Mouse (Mus musculus) liver, adult 2 months (tissue): ENCODE measurements at regions not wholly inside any gene's neighbourhood (a gene's known extent, or its start where the extent isn't known, plus 50 kb on each side); places are given as distances from the start of the nearest gene placed in this dataset.
"Not testable (repeated sequence)": the region's sequence is repeated elsewhere in the genome, so short reads cannot be mapped to it uniquely, and the experiment has no call there.

Source experiments
- DNase-seq: peaks from one replicate; pipeline ENCODE4 v3.0.0-alpha.2; 2011; ENCODE audit warnings: low read depth, low spot score; ENCODE audit errors: extremely low read depth
- H3K27ac ChIP-seq: fragments of 200-500 bp; replicated peaks from 2 replicates; pipeline ENCODE4 v1.5.1; 2012; ENCODE audit warnings: low read depth, mild to moderate bottlenecking, control low read depth, inconsistent platforms, low read length; ENCODE audit not compliant: insufficient read depth
- H3K27me3 ChIP-seq: fragments of 200-500 bp; 2 replicates; pipeline ENCODE4 v1.6.1; 2012; ENCODE audit warnings: mild to moderate bottlenecking, moderate library complexity, low read length, inconsistent platforms; ENCODE audit not compliant: control insufficient read depth, insufficient read depth
- H3K36me3 ChIP-seq: fragments of 200-500 bp; 2 replicates; pipeline ENCODE4 v1.6.1; 2012; ENCODE audit warnings: low read length, inconsistent platforms; ENCODE audit not compliant: control insufficient read depth, insufficient read depth
- H3K4me1 ChIP-seq: fragments of 200-500 bp; 2 replicates; pipeline ENCODE4 v1.6.1; 2011; ENCODE audit warnings: low read length; ENCODE audit not compliant: control insufficient read depth, insufficient read depth
- H3K4me3 ChIP-seq: fragments of 200-500 bp; 2 replicates; pipeline ENCODE4 v1.5.1; 2011; ENCODE audit warnings: low read depth, mild to moderate bottlenecking, control low read depth, low read length, moderate library complexity; ENCODE audit not compliant: insufficient read depth
- H3K79me2 ChIP-seq: fragments of 200-500 bp; 2 replicates; pipeline ENCODE4 v1.6.1; 2012; ENCODE audit warnings: inconsistent platforms, mild to moderate bottlenecking, low read length, moderate library complexity; ENCODE audit not compliant: control insufficient read depth, insufficient read depth
- H3K9ac ChIP-seq: fragments of 200-500 bp; 2 replicates; pipeline ENCODE4 v1.6.1; 2012; ENCODE audit warnings: low read depth, mild to moderate bottlenecking, control low read depth, inconsistent platforms, low read length
- CTCF ChIP-seq: fragments of 200-500 bp; IDR thresholded peaks from 2 replicates; pipeline ENCODE4 v1.5.1; 2011; ENCODE audit warnings: low read depth, low read length, control low read depth
- POLR2A ChIP-seq: fragments of 200-500 bp; IDR thresholded peaks from 2 replicates; pipeline ENCODE4 v1.6.1; 2011; ENCODE audit warnings: low read length, control low read depth; ENCODE audit not compliant: insufficient read depth; ENCODE audit errors: extremely low read depth
- WGBS: fragments of 180-500 bp; shearing (Covaris S2); methylation state at CpG from one replicate; pipeline ENCODE4 v1.1.7; 2018; 5-methylcytosine and 5-hydroxymethylcytosine counted together

DNA sequence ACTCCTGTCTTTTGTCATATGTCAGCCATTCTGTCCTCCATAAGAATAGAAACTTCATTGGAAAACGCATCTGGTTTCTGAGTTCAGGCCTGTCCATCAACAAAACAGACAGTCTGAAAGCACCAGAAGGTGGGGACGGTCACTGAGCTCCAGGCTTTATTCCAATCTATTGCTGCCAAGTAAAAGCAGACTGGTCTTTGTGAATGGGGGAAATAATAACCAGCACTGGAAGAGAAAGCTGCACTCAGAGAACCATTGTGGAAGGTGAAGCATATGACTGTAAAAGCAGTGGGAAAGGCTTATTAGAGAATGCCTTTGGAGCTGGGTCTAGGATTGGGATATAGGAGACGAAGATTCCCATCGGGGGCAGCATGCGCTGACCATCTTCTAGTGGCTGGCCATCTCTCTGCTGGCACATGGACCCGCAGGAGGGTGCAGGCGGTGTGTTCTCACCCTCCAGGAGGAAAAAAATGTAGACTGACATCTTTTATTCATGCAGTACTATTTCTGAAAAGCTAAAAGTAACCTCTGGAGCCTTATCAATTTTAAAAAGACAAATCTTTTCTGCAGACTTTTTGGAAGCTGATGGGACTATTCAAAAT is 1638.0 kb downstream of the Car8 start:
- no peaks in the 10 kb centered on the region for H3K4me1 ChIP-seq
- no peaks in the 10 kb centered on the region for H3K27me3 ChIP-seq
- H3K36me3 ChIP-seq: no peaks in the 10 kb centered on the region
- no peak overlapping the region for H3K27ac ChIP-seq
- WGBS: 83% methylated on average over 7 of the region's 7 CpGs
- H3K4me3 ChIP-seq: no peak overlapping the region
- no peaks in the 10 kb centered on the region for H3K79me2 ChIP-seq
- no peak for DNase-seq
- TF ChIP-seq CTCF: no peak
- no peak for TF ChIP-seq POLR2A
- no peak overlapping the region for H3K9ac ChIP-seq

DNA sequence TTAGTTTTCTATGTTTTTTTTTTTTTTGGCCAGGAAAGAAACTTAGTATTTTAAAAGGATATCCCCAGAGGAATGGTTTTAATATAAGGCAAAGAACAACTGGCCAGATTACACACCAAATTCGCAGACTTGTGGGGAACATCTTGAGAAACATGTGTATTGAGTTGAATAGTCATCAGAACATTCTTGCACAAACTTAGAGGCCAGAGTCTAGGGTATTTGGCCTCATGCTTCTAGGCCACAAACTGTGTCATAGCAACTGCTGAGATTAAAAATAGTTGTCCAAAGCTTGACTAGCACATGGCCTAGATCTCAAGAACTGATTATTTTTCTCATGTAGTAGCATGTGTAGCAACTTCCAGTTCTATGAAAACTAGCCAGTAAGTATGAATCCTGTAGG is 1642.5 kb downstream of the Car8 start:
- Histone ChIP-seq H3K27ac (no peak overlapping the region), H3K9ac (no peak overlapping the region), H3K79me2 (no peaks in the 10 kb centered on the region), H3K4me1 (no peaks in the 10 kb centered on the region), H3K27me3 (no peaks in the 10 kb centered on the region), H3K4me3 (no peak overlapping the region), H3K36me3 (no peaks in the 10 kb centered on the region)
- 67% methylated on average over 1 of the region's 1 CpGs for WGBS
- TF ChIP-seq CTCF (no peak), POLR2A (no peak)
- DNase-seq: no peak

DNA sequence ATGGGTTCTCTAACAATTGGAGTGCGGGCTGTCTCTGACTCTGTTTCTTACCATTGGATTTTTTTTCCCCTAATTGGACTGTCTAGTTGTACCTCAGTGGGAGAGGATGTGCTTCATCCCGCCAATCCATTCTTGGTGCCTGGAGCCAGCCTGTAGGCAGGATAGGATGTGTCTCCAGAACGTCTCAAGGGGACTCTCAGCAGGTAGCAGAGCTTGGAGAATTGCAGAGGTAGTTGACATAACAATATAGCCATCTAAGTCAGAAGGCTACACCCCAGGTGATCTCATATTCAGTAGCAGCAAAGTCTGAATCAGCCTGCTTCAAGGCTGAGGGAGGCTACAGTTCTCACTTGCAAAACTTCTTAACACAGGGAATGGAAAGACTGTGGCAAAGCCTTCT is 1646.0 kb downstream of the Car8 start:
- H3K4me1 ChIP-seq, H3K27ac ChIP-seq, H3K79me2 ChIP-seq, H3K9ac ChIP-seq, H3K36me3 ChIP-seq, H3K27me3 ChIP-seq, DNase-seq, H3K4me3 ChIP-seq: not testable (repeated sequence)
- WGBS: 71% methylated on average over 3 of the region's 3 CpGs

DNA sequence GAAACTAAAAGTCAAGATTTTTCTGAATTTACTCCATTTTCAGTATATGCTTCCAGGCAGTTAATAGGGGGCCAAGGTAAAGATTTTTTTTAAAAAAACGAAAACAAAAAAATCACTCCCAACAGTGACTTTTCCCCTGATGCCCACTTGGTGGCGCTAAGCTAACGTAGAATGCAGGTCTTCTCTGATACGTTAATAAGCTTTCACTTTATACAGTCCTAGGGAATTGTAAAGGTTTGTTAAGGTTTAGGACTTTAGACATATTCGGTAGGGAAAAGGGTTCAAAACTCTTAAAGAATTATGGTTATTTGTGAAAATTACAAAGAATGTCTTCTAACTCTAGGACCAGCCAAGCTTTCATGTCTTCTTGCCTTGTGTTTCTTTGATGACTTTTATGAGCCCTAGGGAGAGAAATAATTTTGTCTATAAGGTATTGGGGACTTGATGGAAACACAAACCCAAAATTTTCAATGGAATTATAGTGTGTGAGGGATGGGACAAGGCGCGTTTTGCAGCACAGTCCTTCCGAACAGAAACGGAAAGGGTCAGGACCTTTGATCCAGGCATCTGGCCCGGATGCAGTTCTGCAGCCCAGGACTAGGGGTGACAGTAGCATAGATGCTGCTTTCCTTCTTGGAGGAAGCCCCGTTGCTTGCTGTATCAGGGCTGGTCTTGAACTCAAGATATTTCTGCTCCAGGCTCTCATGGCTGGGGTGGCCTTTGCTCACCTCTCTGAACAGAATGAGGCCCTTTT is 1677.1 kb downstream of the Car8 start:
- TF ChIP-seq CTCF: peak; percentile 33; the same call in 1 of the 2 replicates
- no peak for TF ChIP-seq POLR2A
- peak overlapping the region; percentile 1 for H3K4me3 ChIP-seq

DNA sequence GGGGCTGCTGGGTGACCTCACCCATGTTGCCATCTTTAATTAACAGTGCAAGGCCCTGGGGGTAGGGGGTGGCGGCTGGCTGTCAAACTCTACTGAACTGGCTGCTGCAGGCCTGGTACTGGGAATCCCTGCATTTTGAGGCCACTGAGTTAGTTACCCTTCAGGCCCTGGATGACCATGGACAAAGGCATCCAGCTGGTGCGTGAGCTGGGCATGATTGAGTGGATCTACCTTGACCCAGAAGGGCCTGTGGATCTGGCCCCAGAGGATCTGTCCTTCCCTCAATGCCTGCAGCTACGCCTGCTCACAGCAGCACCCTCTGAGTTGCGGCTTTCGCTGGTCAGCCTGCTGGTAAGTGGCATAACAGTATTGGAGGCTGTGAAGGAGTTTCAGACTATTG is 1699.2 kb downstream of the Car8 start:
- no peak overlapping the region for H3K9ac ChIP-seq
- no peak overlapping the region for H3K27ac ChIP-seq
- no peaks in the 10 kb centered on the region for H3K36me3 ChIP-seq
- DNase-seq: no peak
- 93% methylated on average over 5 of the region's 5 CpGs for WGBS
- no peak overlapping the region for H3K4me3 ChIP-seq
- no peaks in the 10 kb centered on the region for H3K27me3 ChIP-seq
- no peaks in the 10 kb centered on the region for H3K79me2 ChIP-seq
- TF ChIP-seq CTCF (no peak), POLR2A (no peak)
- H3K4me1 ChIP-seq: no peaks in the 10 kb centered on the region

More for the DNA sequence above, 1677.1 kb downstream of the Car8 start:
- WGBS: 21% methylated on average over 11 of the region's 11 CpGs
- Histone ChIP-seq H3K9ac (no peak overlapping the region), H3K36me3 (no peaks in the 10 kb centered on the region), H3K4me1 (no peaks in the 10 kb centered on the region), H3K27ac (no peak overlapping the region), H3K79me2 (no peaks in the 10 kb centered on the region), H3K27me3 (no peaks in the 10 kb centered on the region)
- peak; percentile 41 for DNase-seq

GRCm38 (mm10) chr4:6532441-6532840 is 1706.4 kb downstream of the Car8 start:
- WGBS: 76% methylated on average over 1 of the region's 1 CpGs
- no peak for DNase-seq

More at GRCm38 (mm10) chr4:6532441-6532840, 1706.4 kb downstream of the Car8 start:
- Histone ChIP-seq H3K4me1 (no peaks in the 10 kb centered on the region), H3K27ac (no peak overlapping the region), H3K9ac (no peak overlapping the region), H3K79me2 (no peaks in the 10 kb centered on the region), H3K27me3 (no peaks in the 10 kb centered on the region), H3K36me3 (no peaks in the 10 kb centered on the region), H3K4me3 (no peak overlapping the region)
- TF ChIP-seq POLR2A (no peak), CTCF (no peak)
